Mouse (Mus musculus) hindlimb bud, embryonic 11.5 days (tissue): ENCODE measurements around the gene Atg16l1.

Experiments
- DNase-seq: peaks from one replicate; pipeline ENCODE4 v3.0.0-alpha.2; 2012; ENCODE audit warnings: low read depth, low spot score; ENCODE audit errors: extremely low spot score

Gene Atg16l1

DNA sequence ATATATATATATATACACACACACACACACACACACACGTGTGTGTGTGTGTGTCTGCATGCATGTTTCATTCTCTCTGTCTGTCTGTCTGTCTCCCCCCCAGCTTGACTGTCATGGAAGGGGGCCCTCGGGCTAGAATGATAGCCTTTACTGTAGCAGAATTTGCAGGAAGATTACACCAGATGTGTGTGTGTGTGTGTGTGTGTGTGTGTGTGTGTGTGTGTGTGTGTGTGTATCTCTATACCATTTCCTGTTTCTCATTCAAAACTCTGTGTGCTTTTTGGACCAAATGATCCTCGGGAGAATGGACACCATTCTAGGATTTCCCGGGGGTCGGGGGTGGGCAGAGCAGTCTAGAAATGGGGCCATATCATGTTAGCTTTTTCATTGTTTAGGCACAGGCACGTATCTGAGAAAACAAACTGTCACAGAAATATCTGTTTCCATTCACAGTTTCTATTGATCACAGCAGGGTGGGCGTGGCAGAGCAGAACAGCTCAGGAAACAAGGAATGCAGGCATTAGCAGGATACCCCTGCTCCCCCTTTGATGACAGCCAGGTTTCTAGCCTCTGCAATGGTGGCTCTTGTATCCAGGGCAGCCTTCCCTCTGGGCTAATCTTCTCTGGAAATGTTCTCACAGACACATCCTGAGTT is 73.4 kb downstream of the Atg16l1 start:
- DNase-seq: no peak

DNA sequence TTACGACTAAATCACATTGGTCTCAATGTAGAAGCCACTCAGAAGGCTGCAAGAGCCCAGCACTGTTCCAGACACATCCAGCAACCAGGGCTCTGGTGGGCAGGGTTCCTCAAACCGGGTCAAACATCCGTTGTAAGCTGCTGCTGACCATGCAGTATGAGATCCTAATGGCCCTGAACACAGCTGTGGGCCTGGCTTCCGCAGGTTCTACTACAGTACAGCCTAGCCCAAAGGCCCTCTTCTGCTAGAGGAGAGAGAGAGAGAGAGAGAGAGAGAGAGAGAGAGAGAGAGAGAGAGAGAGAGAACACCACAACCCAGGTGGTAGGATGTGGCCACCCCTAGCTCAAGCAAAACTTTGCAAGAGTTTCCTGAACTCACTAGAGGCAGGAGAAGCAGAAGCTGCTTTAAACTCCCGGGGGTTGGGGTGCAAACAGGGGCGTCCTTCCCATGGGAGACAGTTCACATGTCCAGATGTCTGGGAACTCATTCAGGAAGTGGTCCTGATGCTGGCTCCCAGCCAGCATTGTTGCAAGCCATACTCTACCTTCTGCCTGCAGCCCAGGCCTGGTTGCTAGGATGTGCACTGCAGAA is 74.0 kb downstream of the Atg16l1 start:
- DNase-seq: no peak

DNA sequence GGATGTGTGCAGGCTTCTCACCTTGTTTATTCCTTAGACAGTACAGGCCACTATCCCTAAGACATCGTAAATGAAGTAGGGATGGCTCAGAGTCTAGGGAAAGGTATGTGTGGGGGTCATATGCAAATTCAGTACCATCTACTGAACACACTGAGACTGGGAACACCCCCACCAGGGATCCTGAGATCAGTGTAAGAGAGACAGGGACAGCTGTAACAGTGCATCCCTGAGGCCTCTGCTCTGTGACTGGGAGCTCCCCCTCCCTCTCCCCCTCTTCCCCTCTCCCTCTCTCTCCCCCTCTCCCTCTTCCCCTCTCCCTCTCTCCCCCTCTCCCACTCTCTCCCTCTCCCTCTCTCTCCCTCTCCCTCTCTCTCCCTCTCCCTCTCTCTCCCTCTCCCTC is 80.8 kb downstream of the Atg16l1 start:
- no peak for DNase-seq

DNA sequence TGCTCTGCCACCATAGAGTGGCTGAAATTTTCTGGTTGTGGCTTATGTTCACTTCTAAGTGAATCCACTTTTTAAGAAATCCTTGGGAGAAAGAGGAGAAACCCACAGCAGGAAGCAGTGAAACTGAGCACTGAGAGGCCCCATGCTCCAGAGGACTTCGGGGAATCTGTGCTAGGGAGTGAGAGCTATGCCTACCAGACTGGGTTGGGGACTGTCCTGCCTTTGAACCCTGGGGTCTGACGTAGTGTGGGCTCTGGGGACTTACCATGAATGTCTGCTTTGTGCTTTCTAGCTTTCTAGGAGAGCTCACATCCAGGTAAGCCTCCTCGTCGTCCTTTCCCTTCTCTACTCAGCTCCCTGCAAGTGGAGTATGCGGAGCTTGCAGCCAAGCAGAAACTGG is 81.3 kb downstream of the Atg16l1 start:
- DNase-seq: no peak

DNA sequence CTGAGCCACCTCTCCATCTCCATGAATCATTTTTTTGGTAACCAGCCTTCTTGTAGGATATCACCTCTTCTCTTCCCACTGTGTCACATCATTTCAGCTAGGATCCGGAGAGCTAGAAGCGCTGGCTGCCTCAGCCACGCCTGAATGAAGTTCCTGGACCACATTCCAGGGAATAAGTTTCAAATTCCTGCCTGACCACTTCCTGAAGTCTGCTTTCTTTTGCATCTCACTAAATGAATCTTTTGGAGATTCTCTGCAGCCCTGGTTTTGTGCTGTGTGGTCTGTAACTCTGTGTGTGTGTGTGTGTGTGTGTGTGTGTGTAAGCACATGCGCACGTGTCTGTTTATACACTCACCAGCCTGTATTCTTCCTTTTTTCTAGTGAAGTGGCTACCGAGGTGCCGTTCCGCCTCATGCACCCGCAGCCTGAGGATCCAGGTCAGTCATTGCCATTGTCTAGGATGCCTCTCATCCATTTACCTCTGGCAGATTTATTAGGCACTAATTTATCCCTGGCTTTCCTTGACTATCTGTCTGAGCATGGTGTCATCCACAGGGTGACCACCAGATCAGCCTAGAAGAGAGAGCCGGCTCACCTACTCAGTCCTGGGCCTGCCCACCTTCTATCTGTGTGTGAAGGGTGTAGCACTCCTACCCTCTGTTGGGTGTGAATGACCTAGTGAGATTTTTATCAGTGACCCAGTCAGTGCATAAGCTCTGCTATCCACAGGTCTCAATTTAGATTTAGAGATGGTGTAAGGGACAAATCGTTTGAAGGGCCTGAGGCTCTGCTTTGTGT is 84.9 kb downstream of the Atg16l1 start:
- no peak for DNase-seq
